ENCODE assay signal across 7 mouse cellular contexts in the genomic region with DNA sequence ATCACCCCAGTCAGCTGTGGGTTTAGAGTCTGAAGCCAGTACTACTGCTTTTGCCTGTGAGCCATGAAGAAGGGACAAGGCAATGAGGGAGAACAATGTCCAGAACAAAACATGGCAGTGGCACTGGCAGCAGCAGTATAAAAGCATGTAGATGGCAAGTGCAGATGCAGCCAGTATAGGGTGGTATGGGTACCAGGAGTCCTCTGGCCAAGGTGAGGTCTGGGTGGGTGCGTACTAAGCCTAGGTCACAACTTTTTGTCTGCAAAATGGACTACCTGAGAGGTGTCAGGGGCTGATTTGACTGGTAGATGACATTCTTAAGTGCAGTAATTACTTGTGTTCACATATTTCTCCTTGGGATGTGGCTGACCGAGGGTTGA. TPM values are rescaled to one million over a fixed set of nuclear protein-coding genes. Genes with fewer than 3 reads are reported as not detected.
DNase-seq lines count a peak whose midpoint lies in the region; ATAC-seq and TF ChIP-seq lines count a peak whose summit lies in the region.

No protein-coding gene starts in this region.

- intact Hi-C loops in left cerebral cortex, postnatal 4 days (cut with DNase I), result loop anchor here (10.0 kb wide), 1 partner anchor 107 kb away; the partner anchor contains the start of gene Fam234a

- peaks cover 2% of the 10 kb centered on the region; the same call in 1 of the 2 replicates for H3K4me1 ChIP-seq in spleen, adult 2 months (ENCODE audit: control insufficient read depth, insufficient read depth, insufficient read length)
- H3K4me1 ChIP-seq in forebrain, embryonic 13.5 days, result peaks cover 31% of the 10 kb centered on the region
- peaks cover 25% of the 10 kb centered on the region for H3K4me1 ChIP-seq in limb, embryonic 15.5 days

- WGBS in spleen, adult 2 months, result 70% methylated on average over 2 of the region's 2 CpGs
- 72% methylated on average over 2 of the region's 2 CpGs for WGBS in forebrain, embryonic 13.5 days
- 74% methylated on average over 2 of the region's 2 CpGs for WGBS in limb, embryonic 15.5 days

- 0 out of 2 replicates have a peak, but pooled peaks have one; percentile 1 for ATAC-seq in forebrain, embryonic 13.5 days
- ATAC-seq in limb, embryonic 15.5 days (ENCODE audit: insufficient number of reproducible peaks, low FRiP score, low TSS enrichment, low read depth), result no peak
- ATAC-seq in granulocyte monocyte progenitor cell, adult 5-6 weeks (replicated peaks; ENCODE audit: poor library complexity, severe bottlenecking), result no peak

- H3K9me3 ChIP-seq in forebrain, embryonic 13.5 days (replicated peaks), result no peaks in the 10 kb centered on the region
- no peaks in the 10 kb centered on the region for H3K9me3 ChIP-seq in limb, embryonic 15.5 days

- no peak for DNase-seq in spleen, adult 2 months (ENCODE audit: low read depth in 1 of 2, low spot score in 2 of 2)
- DNase-seq in spleen, postnatal 14 days (ENCODE audit: low spot score in 2 of 2), result no peak
- DNase-seq in layer of hippocampus, adult 8-10 months (ENCODE audit: low spot score in 2 of 2), result no peak
- DNase-seq in left cerebral cortex, postnatal 4 days, result no peak

- no peak for TF ChIP-seq CTCF in spleen, adult 2 months (IDR thresholded peaks at IDR 0.05; ENCODE audit: extremely low read depth, insufficient read depth, insufficient read length, insufficient replicate concordance)

- no peaks in the 10 kb centered on the region for H3K27me3 ChIP-seq in spleen, adult 2 months (ENCODE audit: control insufficient read depth, insufficient read depth, low read length)
- no peaks in the 10 kb centered on the region for H3K27me3 ChIP-seq in forebrain, embryonic 13.5 days
- no peaks in the 10 kb centered on the region for H3K27me3 ChIP-seq in limb, embryonic 15.5 days

- peak overlapping the region; percentile 89 for H3K4me2 ChIP-seq in forebrain, embryonic 13.5 days
- H3K4me2 ChIP-seq in limb, embryonic 15.5 days, result peak overlapping the region; percentile 66

- H3K9ac ChIP-seq in forebrain, embryonic 13.5 days, result peak overlapping the region; percentile 54
- H3K9ac ChIP-seq in limb, embryonic 15.5 days, result no peak overlapping the region

- H3K4me3 ChIP-seq in spleen, adult 2 months (ENCODE audit: extremely low read depth, insufficient read depth, insufficient read length), result no peak overlapping the region
- peak overlapping the region; percentile 94 for H3K4me3 ChIP-seq in forebrain, embryonic 13.5 days
- H3K4me3 ChIP-seq in limb, embryonic 15.5 days, result peak overlapping the region; percentile 97

- TF ChIP-seq POLR2A in spleen, adult 2 months (IDR thresholded peaks at IDR 0.05; ENCODE audit: low read depth, low read length), result no peak

- H3K27ac ChIP-seq in spleen, adult 2 months (ENCODE audit: insufficient read depth, low read length), result peak overlapping the region; percentile 36; the same call in 1 of the 2 replicates
- H3K27ac ChIP-seq in forebrain, embryonic 13.5 days, result peak overlapping the region; percentile 93
- peak overlapping the region; percentile 96 for H3K27ac ChIP-seq in limb, embryonic 15.5 days

- H3K36me3 ChIP-seq in spleen, adult 2 months (ENCODE audit: control insufficient read depth, insufficient read depth, low read length), result no peaks in the 10 kb centered on the region
- H3K36me3 ChIP-seq in forebrain, embryonic 13.5 days (ENCODE audit: poor library complexity, severe bottlenecking), result peaks cover 9% of the 10 kb centered on the region
- peaks cover 2% of the 10 kb centered on the region for H3K36me3 ChIP-seq in limb, embryonic 15.5 days

RNA-seq across cellular contexts. Expression of gene Axin1, which starts 0.7 kb away (rescaled TPM):
- polyA plus RNA-seq in spleen, adult 2 months (2012; rRNA removed), result 18.6 and 18.9 TPM in 2 replicates
- polyA plus RNA-seq in forebrain, embryonic 13.5 days (2015; fragmentation: Nextera tagmentation; extraction: Ambion mirVana), result 9.3 and 12.1 TPM in 2 replicates
- 9.3 TPM in 2 replicates for polyA plus RNA-seq in limb, embryonic 15.5 days (2015; fragmentation: Nextera tagmentation; extraction: Ambion mirVana)
- total RNA-seq in granulocyte monocyte progenitor cell, adult 5-6 weeks (2014; fragmentation: Nextera tagmentation), result 26.9 and 28.3 TPM in 2 replicates
- 147 and 186 TPM in 2 replicates for total RNA-seq in granulocyte monocyte progenitor cell, adult 5-6 weeks (2017)
- 10 to 100 TPM; 26.7 to 31.1 (median 29.5) TPM for total RNA-seq in layer of hippocampus, adult 8-10 months (2022)
- 10 to 100 TPM; 37.5 to 37.8 TPM for total RNA-seq in left cerebral cortex, postnatal 4 days (2021)

RNA-seq across cellular contexts. Expression of gene Mrpl28, which starts 14.4 kb away (rescaled TPM):
- 39.5 and 49.5 TPM in 2 replicates for polyA plus RNA-seq in spleen, adult 2 months (2012; rRNA removed)
- 230 and 241 TPM in 2 replicates for polyA plus RNA-seq in forebrain, embryonic 13.5 days (2015; fragmentation: Nextera tagmentation; extraction: Ambion mirVana)
- polyA plus RNA-seq in limb, embryonic 15.5 days (2015; fragmentation: Nextera tagmentation; extraction: Ambion mirVana), result 178 and 185 TPM in 2 replicates
- total RNA-seq in granulocyte monocyte progenitor cell, adult 5-6 weeks (2014; fragmentation: Nextera tagmentation), result 61.7 and 90.4 TPM in 2 replicates
- 47.1 and 68.9 TPM in 2 replicates for total RNA-seq in granulocyte monocyte progenitor cell, adult 5-6 weeks (2017)
- 10 to 100 TPM; 58.1 to 71.4 (median 62.0) TPM for total RNA-seq in layer of hippocampus, adult 8-10 months (2022)
- 10 to 100 TPM; 74.2 to 80.5 TPM for total RNA-seq in left cerebral cortex, postnatal 4 days (2021)

RNA-seq across cellular contexts. Expression of gene Tmem8, which starts 24.6 kb away (rescaled TPM):
- 44.9 and 58.3 TPM in 2 replicates for polyA plus RNA-seq in spleen, adult 2 months (2012; rRNA removed)
- 1.5 and 1.9 TPM in 2 replicates for polyA plus RNA-seq in forebrain, embryonic 13.5 days (2015; fragmentation: Nextera tagmentation; extraction: Ambion mirVana)
- 2.0 and 2.7 TPM in 2 replicates for polyA plus RNA-seq in limb, embryonic 15.5 days (2015; fragmentation: Nextera tagmentation; extraction: Ambion mirVana)
- 5.3 and 8.6 TPM in 2 replicates for total RNA-seq in granulocyte monocyte progenitor cell, adult 5-6 weeks (2014; fragmentation: Nextera tagmentation)
- total RNA-seq in granulocyte monocyte progenitor cell, adult 5-6 weeks (2017), result 2.1 and 3.7 TPM in 2 replicates
- total RNA-seq in layer of hippocampus, adult 8-10 months (2022), result 10 to 100 TPM; 13.8 to 16.2 (median 15.5) TPM
- 1 to 10 TPM; 7.0 to 7.7 TPM for total RNA-seq in left cerebral cortex, postnatal 4 days (2021)

RNA-seq across cellular contexts. Expression of gene Nme4, which starts 42.3 kb away (rescaled TPM):
- 13.7 and 17.7 TPM in 2 replicates for polyA plus RNA-seq in spleen, adult 2 months (2012; rRNA removed)
- polyA plus RNA-seq in forebrain, embryonic 13.5 days (2015; fragmentation: Nextera tagmentation; extraction: Ambion mirVana), result 53.0 and 55.8 TPM in 2 replicates
- polyA plus RNA-seq in limb, embryonic 15.5 days (2015; fragmentation: Nextera tagmentation; extraction: Ambion mirVana), result 92.6 and 95.8 TPM in 2 replicates
- total RNA-seq in granulocyte monocyte progenitor cell, adult 5-6 weeks (2014; fragmentation: Nextera tagmentation), result 74.1 and 75.1 TPM in 2 replicates
- 41.2 and 43.4 TPM in 2 replicates for total RNA-seq in granulocyte monocyte progenitor cell, adult 5-6 weeks (2017)
- total RNA-seq in layer of hippocampus, adult 8-10 months (2022), result 1 to 10 TPM; 5.1 to 6.3 (median 5.4) TPM
- 1 to 10 TPM; 8.9 to 9.6 TPM for total RNA-seq in left cerebral cortex, postnatal 4 days (2021)

RNA-seq across cellular contexts. Expression of gene Decr2, which starts 47.6 kb away (rescaled TPM):
- 5.7 and 5.8 TPM in 2 replicates for polyA plus RNA-seq in spleen, adult 2 months (2012; rRNA removed)
- polyA plus RNA-seq in forebrain, embryonic 13.5 days (2015; fragmentation: Nextera tagmentation; extraction: Ambion mirVana), result 25.8 and 25.9 TPM in 2 replicates
- 39.8 and 40.9 TPM in 2 replicates for polyA plus RNA-seq in limb, embryonic 15.5 days (2015; fragmentation: Nextera tagmentation; extraction: Ambion mirVana)
- 5.7 and 13.3 TPM in 2 replicates for total RNA-seq in granulocyte monocyte progenitor cell, adult 5-6 weeks (2014; fragmentation: Nextera tagmentation)
- total RNA-seq in granulocyte monocyte progenitor cell, adult 5-6 weeks (2017), result 14.8 and 17.0 TPM in 2 replicates
- 10 to 100 TPM; 27.6 to 31.2 (median 29.7) TPM for total RNA-seq in layer of hippocampus, adult 8-10 months (2022)
- total RNA-seq in left cerebral cortex, postnatal 4 days (2021), result 10 to 100 TPM; 21.7 to 24.3 TPM

Comparison
In these comparisons a context has a peak if more than half of its experiments do, and no peak if none do; other contexts are left out.
1. H3K27ac ChIP-seq: peak in every context shown above with its lines; median percentile 96 in limb, embryonic 15.5 days; 93 in forebrain, embryonic 13.5 days; 36 in spleen, adult 2 months.